Mouse (Mus musculus) thymus, adult 2 months (tissue): ENCODE data around the gene Cldn15. TPM values are rescaled to one million over a fixed set of nuclear protein-coding genes. Genes with fewer than 3 reads are reported as not detected.

Experiments
- DNase-seq: peaks from one replicate; pipeline ENCODE4 v3.0.0; 2021
- H3K27ac ChIP-seq: fragments of 200-500 bp; 2 replicates; pipeline ENCODE4 v1.5.1; 2012; ENCODE audit warnings: low read length, control low read depth; ENCODE audit not compliant: control insufficient read depth, insufficient read depth
- H3K27me3 ChIP-seq: fragments of 200-500 bp; 2 replicates; pipeline ENCODE4 v1.6.1; 2012; ENCODE audit warnings: mild to moderate bottlenecking, low read length, moderate library complexity, mixed read lengths; ENCODE audit not compliant: control insufficient read depth, insufficient read depth
- H3K36me3 ChIP-seq: fragments of 200-500 bp; 2 replicates; pipeline ENCODE4 v1.6.1; 2012; ENCODE audit warnings: mild to moderate bottlenecking, low read length, moderate library complexity; ENCODE audit not compliant: control insufficient read depth, insufficient read depth
- H3K4me1 ChIP-seq: fragments of 200-500 bp; replicated peaks from 2 replicates; pipeline ENCODE4 v1.6.1; 2012; ENCODE audit warnings: low read length; ENCODE audit not compliant: control insufficient read depth, insufficient read depth
- H3K4me3 ChIP-seq: fragments of 200-500 bp; 2 replicates; pipeline ENCODE4 v1.5.1; 2012; ENCODE audit warnings: mild to moderate bottlenecking, low read length, control low read depth, moderate library complexity; ENCODE audit not compliant: control insufficient read depth, insufficient read depth
- CTCF ChIP-seq: fragments of 200-500 bp; IDR thresholded peaks from 2 replicates; pipeline ENCODE4 v1.5.1; 2012; ENCODE audit warnings: mild to moderate bottlenecking, control low read depth, low read length, moderate library complexity, borderline replicate concordance; ENCODE audit not compliant: control insufficient read depth, poor library complexity, insufficient read depth; ENCODE audit errors: extremely low read depth
- POLR2A ChIP-seq: fragments of 200-500 bp; IDR thresholded peaks from 2 replicates; pipeline ENCODE4 v1.6.1; 2012; ENCODE audit warnings: mild to moderate bottlenecking, low read length, control low read depth, moderate library complexity; ENCODE audit not compliant: control insufficient read depth, poor library complexity, insufficient read depth; ENCODE audit errors: extremely low read depth
- WGBS: fragments of 180-500 bp; shearing (Covaris S2); methylation state at CpG from one replicate; pipeline ENCODE4 v1.1.7; 2018; 5-methylcytosine and 5-hydroxymethylcytosine counted together
- polyA plus RNA-seq: library from polyadenylated mRNA; depleted of rRNA; stranded (reverse); fragments of >200 nt; gene quantifications from 2 replicates; pipeline ENCODE4 v1.2.3, GENCODE M21; 2012

Gene Cldn15
- polyA plus RNA-seq, 1 experiment = 9.4 TPM

DNA sequence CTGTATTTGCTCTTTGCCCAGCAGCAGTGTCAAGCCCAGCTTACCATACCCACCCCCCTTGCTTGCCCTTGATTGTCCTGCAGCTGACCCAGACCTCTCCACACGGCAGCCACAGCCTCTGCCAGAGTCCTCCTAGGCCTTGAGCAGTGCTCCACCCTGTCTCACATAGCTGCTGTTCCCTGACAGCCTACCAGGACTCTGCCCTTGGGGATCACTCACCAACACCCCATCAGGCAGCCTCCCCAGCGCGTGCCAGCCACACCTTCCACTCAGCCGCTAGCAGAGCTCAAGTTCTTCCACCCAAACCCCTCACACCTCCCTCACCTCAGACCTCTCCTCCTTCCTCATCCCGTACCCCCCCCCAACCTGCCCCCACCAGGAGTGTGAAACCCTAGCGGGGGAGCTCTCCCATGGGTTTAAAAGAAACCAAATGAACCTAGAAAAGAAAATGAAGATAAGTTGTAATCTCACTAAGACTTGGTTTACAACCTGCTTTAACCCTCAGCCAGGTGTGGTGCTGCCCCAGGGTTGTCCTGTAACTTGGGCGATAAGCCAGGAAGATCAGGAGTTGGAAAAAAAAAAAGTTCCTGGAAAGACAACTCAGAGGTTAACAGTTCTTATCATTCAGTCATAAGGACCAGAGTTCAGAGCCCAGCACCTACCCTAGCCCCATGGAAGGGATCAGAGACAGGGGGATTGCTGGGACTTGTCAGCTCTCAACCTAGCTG, 42.5 kb upstream of the Cldn15 start:
- DNase-seq = no peak
- H3K36me3 ChIP-seq = no peaks in the 10 kb centered on the region
- 88% methylated on average over 7 of the region's 7 CpGs for WGBS

DNA sequence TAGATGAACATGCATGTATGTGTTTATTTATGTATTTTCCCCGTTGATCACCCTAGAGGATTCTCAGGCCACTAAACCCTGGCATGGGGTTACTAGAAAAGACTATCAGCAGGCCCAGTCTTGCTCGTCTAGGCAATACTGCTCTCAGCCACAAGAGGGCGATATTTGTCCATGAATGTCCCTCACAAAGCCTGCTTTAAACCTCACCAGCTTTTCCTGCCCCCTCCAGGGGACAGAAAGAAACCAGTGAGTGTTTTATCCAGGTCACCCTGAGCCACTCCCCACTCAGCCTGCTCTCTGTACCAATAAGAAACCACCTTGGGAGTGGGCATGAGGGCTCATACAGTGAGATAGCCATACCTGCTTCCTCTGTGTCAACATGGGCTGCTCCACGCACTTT, 37.3 kb upstream of the Cldn15 start:
- no peaks in the 10 kb centered on the region for H3K4me1 ChIP-seq
- peak; percentile 80 for DNase-seq
- no peak overlapping the region for H3K27ac ChIP-seq
- TF ChIP-seq POLR2A (no peak), CTCF (no peak)
- H3K27me3 ChIP-seq = no peaks in the 10 kb centered on the region
- H3K36me3 ChIP-seq = no peaks in the 10 kb centered on the region
- WGBS = 24% methylated on average over 4 of the region's 4 CpGs
- H3K4me3 ChIP-seq = no peak overlapping the region

More for the DNA sequence above, 42.5 kb upstream of the Cldn15 start:
- H3K4me3 ChIP-seq = no peak overlapping the region
- TF ChIP-seq POLR2A (no peak), CTCF (no peak)
- H3K27ac ChIP-seq = no peak overlapping the region
- peaks cover 5% of the 10 kb centered on the region for H3K4me1 ChIP-seq
- no peaks in the 10 kb centered on the region for H3K27me3 ChIP-seq

- H3K36me3 ChIP-seq = no peaks in the 10 kb centered on the region
- no peak overlapping the region for H3K27ac ChIP-seq
- H3K4me1 ChIP-seq = no peaks in the 10 kb centered on the region
- H3K4me3 ChIP-seq = no peak overlapping the region
- no peaks in the 10 kb centered on the region for H3K27me3 ChIP-seq
- TF ChIP-seq CTCF (no peak), POLR2A (no peak)
- WGBS = 97% methylated on average over 14 of the region's 14 CpGs
- no peak for DNase-seq
These were observed 34.5 kb upstream of the Cldn15 start for GRCm38 (mm10) chr5:136931896-136932295.

GRCm38 (mm10) chr5:136932956-136933355, 33.5 kb upstream of the Cldn15 start:
- no peak for TF ChIP-seq CTCF
- no peak for TF ChIP-seq POLR2A
- Histone ChIP-seq H3K27me3 (no peaks in the 10 kb centered on the region), H3K27ac (no peak overlapping the region), H3K4me3 (no peak overlapping the region), H3K36me3 (no peaks in the 10 kb centered on the region), H3K4me1 (no peaks in the 10 kb centered on the region)
- no peak for DNase-seq
- WGBS = 88% methylated on average over 5 of the region's 5 CpGs

- no peak overlapping the region for H3K27ac ChIP-seq
- no peaks in the 10 kb centered on the region for H3K36me3 ChIP-seq
- 95% methylated on average over 6 of the region's 6 CpGs for WGBS
- TF ChIP-seq POLR2A (no peak), CTCF (no peak)
- DNase-seq = no peak
- no peak overlapping the region for H3K4me3 ChIP-seq
- H3K4me1 ChIP-seq = no peaks in the 10 kb centered on the region
- no peaks in the 10 kb centered on the region for H3K27me3 ChIP-seq
These were observed 32.5 kb upstream of the Cldn15 start for GRCm38 (mm10) chr5:136933930-136934329.

DNA sequence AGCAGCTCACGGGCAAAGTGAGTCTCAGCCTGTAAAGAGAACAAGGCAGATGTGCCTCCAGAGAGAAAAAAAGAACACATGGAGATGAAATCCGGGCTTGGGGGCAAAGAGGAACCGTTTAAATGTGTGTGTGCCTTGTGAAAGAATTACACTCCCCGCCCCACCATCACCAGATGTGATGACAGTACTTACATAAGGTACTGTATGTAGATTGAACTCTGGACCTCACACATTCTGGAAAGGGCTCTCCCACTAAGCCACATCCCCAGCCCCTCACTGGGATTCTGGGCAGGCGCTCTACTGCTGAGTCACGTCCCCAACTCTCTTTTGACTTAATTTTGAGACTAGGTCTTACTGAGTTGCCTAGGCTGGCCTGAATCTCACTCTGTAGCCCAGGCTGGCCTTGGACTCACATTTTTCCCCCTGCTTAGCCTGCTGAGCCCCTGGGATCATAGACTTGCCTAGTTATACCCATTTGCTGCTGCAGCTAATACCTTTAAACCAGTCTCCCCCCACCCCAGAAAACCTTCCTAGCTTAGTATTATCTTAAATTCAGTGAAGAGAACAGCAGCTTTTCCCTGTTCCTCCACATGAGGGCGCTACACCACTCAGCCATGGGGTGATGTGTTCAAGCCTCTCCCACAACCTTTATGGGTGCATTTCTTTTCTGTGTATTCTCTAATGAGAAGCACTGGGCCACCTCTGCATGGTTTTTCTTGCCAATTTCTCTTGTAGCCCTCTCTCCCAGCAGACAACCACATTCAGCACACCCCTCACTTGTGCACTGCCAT, 30.3 kb upstream of the Cldn15 start:
- WGBS = 76% methylated on average over 7 of the region's 7 CpGs
- Histone ChIP-seq H3K4me3 (no peak overlapping the region), H3K36me3 (no peaks in the 10 kb centered on the region), H3K27me3 (no peaks in the 10 kb centered on the region), H3K27ac (no peak overlapping the region), H3K4me1 (no peaks in the 10 kb centered on the region)
- DNase-seq = no peak
- TF ChIP-seq CTCF = no peak
- TF ChIP-seq POLR2A = no peak
